Mouse (Mus musculus) testis, adult 2 months (tissue): Measurements from ENCODE around the gene Frk.

Source experiments
- CTCF ChIP-seq: fragments of 200-500 bp; IDR thresholded peaks from 2 replicates; pipeline ENCODE4 v1.5.1; 2012; ENCODE audit warnings: low read depth, mild to moderate bottlenecking, inconsistent platforms, low read length, moderate library complexity; ENCODE audit not compliant: control insufficient read depth, insufficient read depth, insufficient replicate concordance
- POLR2A ChIP-seq: fragments of 200-500 bp; IDR thresholded peaks from 2 replicates; pipeline ENCODE4 v1.6.1; 2012; ENCODE audit warnings: low read depth, mild to moderate bottlenecking, inconsistent platforms, low read length, moderate library complexity; ENCODE audit not compliant: control insufficient read depth

DNA sequence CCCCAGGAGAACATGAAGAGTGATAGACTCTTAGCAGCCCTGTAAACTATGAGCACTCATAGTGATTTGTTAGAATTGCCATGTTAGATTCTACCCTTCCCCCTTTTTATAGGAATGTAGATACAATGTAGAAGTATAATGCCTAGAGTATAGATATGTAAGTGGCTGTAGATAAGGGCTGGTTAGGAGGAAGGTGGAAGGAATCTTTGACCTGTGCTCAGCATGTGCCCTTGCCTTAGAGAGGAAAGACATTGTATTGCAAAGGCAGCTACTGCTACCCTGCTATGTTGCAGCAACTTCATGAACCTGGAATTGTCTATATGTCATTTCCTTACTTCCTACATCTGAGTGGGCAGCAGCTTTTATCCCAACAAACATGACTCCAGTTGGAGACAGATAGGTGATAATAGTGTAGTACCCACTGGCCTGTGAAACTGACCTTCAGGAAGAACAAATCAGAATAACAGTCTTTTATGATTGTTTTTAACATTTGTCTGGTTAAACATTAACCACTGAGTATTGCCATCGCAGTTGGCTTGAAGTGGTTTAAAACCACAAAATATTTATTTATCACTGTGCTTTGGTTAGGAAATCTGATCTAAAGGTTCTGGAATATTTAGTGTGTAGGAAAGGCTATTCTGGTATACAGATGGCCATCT, 80.4 kb downstream of the Frk start:
- TF ChIP-seq CTCF: no peak
- no peak for TF ChIP-seq POLR2A
